Mouse (Mus musculus): ENCODE results near the gene Cdipt. TPM values are rescaled to one million over a fixed set of nuclear protein-coding genes. Genes with fewer than 3 reads are reported as not detected.

The Cdipt gene
- total and polyA plus RNA-seq, 3 experiments, result 98.4 to 151 TPM; not detected in 1

GRCm38 (mm10) chr7:126965568-126965967 lies 10.1 kb upstream of the Cdipt start:
- Histone ChIP-seq H3K27ac (ENCODE audit: control insufficient read depth, low read depth, low read length) (no peak overlapping the region), H3K4me1 (ENCODE audit: control insufficient read depth in 1 of 2, insufficient read depth in 2 of 2, low read length in 2 of 2) (no peaks in the 10 kb centered on the region), H3K4me3 (ENCODE audit: control insufficient read depth in 1 of 2, insufficient read depth in 1 of 2, low read depth in 2 of 2, low read length in 2 of 2) (no peak overlapping the region), H3K9ac (ENCODE audit: control insufficient read depth, low read depth, low read length, poor library complexity, severe bottlenecking) (no peak overlapping the region), H3K79me2 (ENCODE audit: control insufficient read depth, insufficient read depth, low read length, poor library complexity) (no peaks in the 10 kb centered on the region), H3K36me3 (ENCODE audit: control insufficient read depth in 1 of 2, insufficient read depth in 2 of 2, low read length in 2 of 2) (no peaks in the 10 kb centered on the region; a peak in 1 of 4 replicates), H3K27me3 (ENCODE audit: control insufficient read depth in 1 of 2, insufficient read depth in 2 of 2, low read length in 2 of 2) (no peaks in the 10 kb centered on the region), H3K9me3 (replicated peaks; ENCODE audit: insufficient read depth, low read length) (no peaks in the 10 kb centered on the region)
- TF ChIP-seq GABPA (IDR thresholded peaks at IDR 0.05; ENCODE audit: low read depth, low read length), result no peak
- no peak for TF ChIP-seq ZNF384 (IDR thresholded peaks at IDR 0.05; ENCODE audit: low read depth, low read length)
- no peak for TF ChIP-seq ZKSCAN1 (IDR thresholded peaks at IDR 0.05; ENCODE audit: low read depth, low read length)
- no peak for TF ChIP-seq NELFE (IDR thresholded peaks at IDR 0.05; ENCODE audit: low read depth, low read length)
- TF ChIP-seq ELF1 (IDR thresholded peaks at IDR 0.05; ENCODE audit: low read depth, low read length), result no peak
- TF ChIP-seq HCFC1 (IDR thresholded peaks at IDR 0.05; ENCODE audit: low read depth, low read length), result no peak
- TF ChIP-seq MAZ (IDR thresholded peaks at IDR 0.05; ENCODE audit: low read depth, low read length), result no peak
- TF ChIP-seq BHLHE40 (IDR thresholded peaks at IDR 0.05; ENCODE audit: borderline replicate concordance, low read depth, low read length), result no peak
- TF ChIP-seq USF2 (IDR thresholded peaks at IDR 0.05; ENCODE audit: borderline replicate concordance in 1 of 2, insufficient read depth in 1 of 2, low read depth in 1 of 2, low read length in 2 of 2), result no peak
- TF ChIP-seq RAD21 (IDR thresholded peaks at IDR 0.05; ENCODE audit: low read depth, low read length), result no peak
- TF ChIP-seq NRF1 (IDR thresholded peaks at IDR 0.05; ENCODE audit: insufficient read depth, low read depth, low read length, poor library complexity, severe bottlenecking), result no peak
- TF ChIP-seq CTCF (IDR thresholded peaks at IDR 0.05 in 2 of 3, conservative IDR thresholded peaks at IDR 0.05 in 1 of 3; ENCODE audit: control insufficient read depth in 1 of 3, insufficient read depth in 1 of 3, low read depth in 2 of 3, low read length in 3 of 3, poor library complexity in 1 of 3, severe bottlenecking in 1 of 3), result no peak
- TF ChIP-seq JUND (IDR thresholded peaks at IDR 0.05; ENCODE audit: low read depth, low read length), result no peak
- no peak for TF ChIP-seq TAL1 (IDR thresholded peaks at IDR 0.05; ENCODE audit: low read length)
- TF ChIP-seq EP300 (IDR thresholded peaks at IDR 0.05; ENCODE audit: low read depth in 1 of 2, low read length in 2 of 2), result no peak
- DNase-seq (ENCODE audit: low read depth, low spot score), result peak; percentile 55

- no peak for TF ChIP-seq NRF1 (IDR thresholded peaks at IDR 0.05; ENCODE audit: insufficient read depth, low read depth, low read length, poor library complexity, severe bottlenecking)
- TF ChIP-seq ZC3H11A (IDR thresholded peaks at IDR 0.05; ENCODE audit: low read depth, low read length), result no peak
- TF ChIP-seq GABPA (IDR thresholded peaks at IDR 0.05; ENCODE audit: low read depth, low read length), result no peak
- TF ChIP-seq E2F4 (IDR thresholded peaks at IDR 0.05; ENCODE audit: borderline replicate concordance, low read depth, low read length), result no peak
- no peak for TF ChIP-seq CHD1 (IDR thresholded peaks at IDR 0.05; ENCODE audit: low read depth, low read length)
- no peak for TF ChIP-seq POLR2A (IDR thresholded peaks at IDR 0.05; ENCODE audit: control insufficient read depth in 1 of 2, insufficient read depth in 1 of 2, low read depth in 1 of 2, low read length in 2 of 2, poor library complexity in 1 of 2)
- no peak for TF ChIP-seq TAL1 (IDR thresholded peaks at IDR 0.05; ENCODE audit: low read length)
- no peak for TF ChIP-seq KAT2A (conservative IDR thresholded peaks at IDR 0.05; ENCODE audit: low read depth, low read length)
- TF ChIP-seq ELF1 (IDR thresholded peaks at IDR 0.05; ENCODE audit: low read depth, low read length), result no peak
- TF ChIP-seq USF1 (IDR thresholded peaks at IDR 0.05; ENCODE audit: low read depth, low read length), result no peak
- no peak overlapping the region for H3K4me3 ChIP-seq (ENCODE audit: control insufficient read depth in 1 of 2, insufficient read depth in 1 of 2, low read depth in 2 of 2, low read length in 2 of 2)
- H3K9ac ChIP-seq (ENCODE audit: control insufficient read depth, low read depth, low read length, poor library complexity, severe bottlenecking), result no peak overlapping the region
- no peak overlapping the region for H3K27ac ChIP-seq (ENCODE audit: control insufficient read depth, low read depth, low read length)
- no peaks in the 10 kb centered on the region; a peak in 1 of 4 replicates for H3K36me3 ChIP-seq (ENCODE audit: control insufficient read depth in 1 of 2, insufficient read depth in 2 of 2, low read length in 2 of 2)
- no peaks in the 10 kb centered on the region for H3K27me3 ChIP-seq (ENCODE audit: control insufficient read depth in 1 of 2, insufficient read depth in 2 of 2, low read length in 2 of 2)
- no peak for DNase-seq (ENCODE audit: low read depth, low spot score)
- H3K4me1 ChIP-seq (ENCODE audit: control insufficient read depth in 1 of 2, insufficient read depth in 2 of 2, low read length in 2 of 2), result no peaks in the 10 kb centered on the region
- no peaks in the 10 kb centered on the region for H3K79me2 ChIP-seq (ENCODE audit: control insufficient read depth, insufficient read depth, low read length, poor library complexity)
- no peaks in the 10 kb centered on the region for H3K9me3 ChIP-seq (replicated peaks; ENCODE audit: insufficient read depth, low read length)
These were observed 8.4 kb upstream of the Cdipt start for GRCm38 (mm10) chr7:126967361-126967760.
